Mouse (Mus musculus): Measurements from ENCODE around the gene Ppp4r2.

GRCm38 (mm10) chr6:100893073-100893472, 59.7 kb downstream of the Ppp4r2 start:
- no peak for TF ChIP-seq CTCF (IDR thresholded peaks at IDR 0.05; ENCODE audit: borderline replicate concordance, insufficient read depth, low read depth, low read length)
- no peak for TF ChIP-seq POLR2A (IDR thresholded peaks at IDR 0.05; ENCODE audit: borderline replicate concordance, insufficient read depth, low read length)

All from cerebellum, adult 2 months (tissue).